Mouse (Mus musculus): Measurements from ENCODE around the gene Heatr4. TPM values are rescaled to one million over a fixed set of nuclear protein-coding genes. Genes with fewer than 3 reads are reported as not detected.
"Not testable (repeated sequence)": the region's sequence is repeated elsewhere in the genome, so short reads cannot be mapped to it uniquely, and the experiment has no call there.

Gene Heatr4
- polyA plus RNA-seq, 1 experiment from 2014 or later, result not detected

DNA sequence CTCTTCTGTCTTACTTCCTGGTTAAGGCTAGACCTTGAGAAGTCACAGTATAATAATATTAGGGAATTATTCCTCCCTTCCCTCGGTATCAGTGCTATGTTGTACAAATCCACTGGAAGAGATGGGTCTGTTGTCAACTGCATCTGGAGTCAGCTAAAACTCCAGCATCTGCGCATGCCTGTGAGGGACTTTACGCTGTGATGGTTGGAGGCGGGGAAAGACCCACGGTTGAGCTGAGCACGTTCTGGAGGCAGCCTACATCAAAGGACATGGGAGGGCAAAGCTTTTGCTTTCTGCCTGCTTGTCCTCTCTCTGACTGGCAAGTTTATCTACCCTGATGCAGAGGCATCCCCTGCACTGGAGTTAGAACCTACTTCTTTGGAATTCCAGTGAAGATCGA lies 41.2 kb upstream of the Heatr4 start:
- ATAC-seq (no peak), DNase-seq (ENCODE audit: low spot score) (no peak)
- Histone ChIP-seq H3K4me2 (replicated peaks; ENCODE audit: low read depth, low read length) (no peak overlapping the region), H3K4me3 (ENCODE audit: low read depth, low read length) (no peak overlapping the region), H3K36me3 (ENCODE audit: insufficient read depth, low read length) (no peaks in the 10 kb centered on the region), H3K27ac (ENCODE audit: low read length) (no peak overlapping the region), H3K27me3 (replicated peaks; ENCODE audit: insufficient read depth, low read length) (no peaks in the 10 kb centered on the region), H3K9me3 (ENCODE audit: low read length) (no peaks in the 10 kb centered on the region), H3K9ac (replicated peaks; ENCODE audit: low read depth) (no peak overlapping the region), H3K4me1 (ENCODE audit: insufficient read depth, low read depth, low read length) (no peaks in the 10 kb centered on the region)
- 80% methylated on average over 7 of the region's 7 CpGs for WGBS
- TF ChIP-seq EP300 (IDR thresholded peaks at IDR 0.05), result no peak

- 72% methylated on average over 9 of the region's 9 CpGs for WGBS
- H3K9me3 ChIP-seq (ENCODE audit: low read length), result no peaks in the 10 kb centered on the region
- DNase-seq (ENCODE audit: low spot score), result peak; percentile 9
- H3K4me1 ChIP-seq (ENCODE audit: insufficient read depth, low read depth, low read length), result no peaks in the 10 kb centered on the region
- ATAC-seq, result no peak
- no peaks in the 10 kb centered on the region for H3K27me3 ChIP-seq (replicated peaks; ENCODE audit: insufficient read depth, low read length)
- TF ChIP-seq CTCF (IDR thresholded peaks at IDR 0.05) (no peak), EP300 (IDR thresholded peaks at IDR 0.05) (no peak)
- no peaks in the 10 kb centered on the region for H3K36me3 ChIP-seq (ENCODE audit: insufficient read depth, low read length)
- no peak overlapping the region for H3K4me3 ChIP-seq (ENCODE audit: low read depth, low read length)
- H3K9ac ChIP-seq (replicated peaks; ENCODE audit: low read depth), result no peak overlapping the region
- H3K4me2 ChIP-seq (replicated peaks; ENCODE audit: low read depth, low read length), result no peak overlapping the region
- H3K27ac ChIP-seq (ENCODE audit: low read length), result no peak overlapping the region
Observed at GRCm38 (mm10) chr12:84023052-84023745, 38.5 kb upstream of the Heatr4 start.

DNA sequence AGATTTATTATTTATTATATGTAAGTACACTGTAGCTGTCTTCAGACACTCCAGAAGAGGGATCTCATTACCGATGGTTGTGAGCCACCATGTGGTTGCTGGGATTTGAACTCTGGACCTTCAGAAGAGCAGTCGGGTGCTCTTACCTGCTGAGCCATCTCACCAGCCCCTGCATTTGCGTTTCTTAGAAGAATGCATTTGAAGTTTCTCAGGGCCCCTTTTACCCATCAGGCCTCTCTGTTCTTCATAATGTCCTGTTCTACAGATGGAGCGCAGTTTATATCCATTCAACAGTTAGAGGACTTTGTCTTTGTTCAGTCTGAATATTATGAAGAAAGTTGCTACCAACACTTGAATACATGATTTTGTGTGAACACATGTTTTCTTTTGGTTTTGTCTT lies 37.6 kb upstream of the Heatr4 start:
- WGBS, result 84% methylated on average over 4 of the region's 4 CpGs
- H3K27ac ChIP-seq (ENCODE audit: low read length); H3K4me1 ChIP-seq (ENCODE audit: insufficient read depth, low read depth, low read length); H3K4me2 ChIP-seq (replicated peaks; ENCODE audit: low read depth, low read length); H3K4me3 ChIP-seq (ENCODE audit: low read depth, low read length); H3K9ac ChIP-seq (replicated peaks; ENCODE audit: low read depth); H3K27me3 ChIP-seq (replicated peaks; ENCODE audit: insufficient read depth, low read length); DNase-seq (ENCODE audit: low spot score); H3K36me3 ChIP-seq (ENCODE audit: insufficient read depth, low read length); ATAC-seq; H3K9me3 ChIP-seq (ENCODE audit: low read length): not testable (repeated sequence)

DNA sequence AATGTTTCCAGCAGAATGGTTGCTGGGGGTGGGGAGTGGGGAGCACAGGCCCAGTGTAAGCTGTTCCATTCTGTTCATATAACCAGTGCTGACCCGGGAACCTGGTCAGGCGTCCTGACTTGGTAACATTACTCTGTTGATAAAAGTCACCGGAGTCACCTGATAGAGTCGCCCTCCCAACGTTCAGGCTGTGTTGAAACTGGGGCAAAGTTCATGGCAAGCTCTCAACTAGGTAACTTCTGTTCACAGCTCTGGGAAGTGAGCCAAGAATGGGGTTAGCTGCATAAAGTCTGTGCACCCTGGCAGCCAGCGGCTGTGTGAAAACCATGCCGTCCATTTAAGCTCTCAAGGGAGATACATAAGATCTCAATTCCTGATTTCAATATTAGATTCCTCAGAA lies 35.9 kb upstream of the Heatr4 start:
- H3K27me3 ChIP-seq (replicated peaks; ENCODE audit: insufficient read depth, low read length); H3K36me3 ChIP-seq (ENCODE audit: insufficient read depth, low read length); H3K9ac ChIP-seq (replicated peaks; ENCODE audit: low read depth); H3K4me3 ChIP-seq (ENCODE audit: low read depth, low read length); H3K4me2 ChIP-seq (replicated peaks; ENCODE audit: low read depth, low read length); H3K4me1 ChIP-seq (ENCODE audit: insufficient read depth, low read depth, low read length); H3K9me3 ChIP-seq (ENCODE audit: low read length); H3K27ac ChIP-seq (ENCODE audit: low read length): not testable (repeated sequence)
- 20% methylated on average over 7 of the region's 7 CpGs for WGBS
- peak; percentile 91 for ATAC-seq
- DNase-seq (ENCODE audit: low spot score), result peak; percentile 92

- H3K4me2 ChIP-seq (replicated peaks; ENCODE audit: low read depth, low read length), result no peak overlapping the region
- no peaks in the 10 kb centered on the region; the same call in 1 of the 2 replicates for H3K36me3 ChIP-seq (ENCODE audit: insufficient read depth, low read length)
- H3K9me3 ChIP-seq (ENCODE audit: low read length), result no peaks in the 10 kb centered on the region
- H3K27me3 ChIP-seq (replicated peaks; ENCODE audit: insufficient read depth, low read length), result no peaks in the 10 kb centered on the region
- peaks cover 5% of the 10 kb centered on the region; the same call in 1 of the 2 replicates for H3K4me1 ChIP-seq (ENCODE audit: insufficient read depth, low read depth, low read length)
- no peak overlapping the region for H3K27ac ChIP-seq (ENCODE audit: low read length)
- WGBS, result 91% methylated on average over 7 of the region's 7 CpGs
- no peak for ATAC-seq
- DNase-seq (ENCODE audit: low spot score), result no peak
- TF ChIP-seq EP300 (IDR thresholded peaks at IDR 0.05), result no peak
- no peak for TF ChIP-seq CTCF (IDR thresholded peaks at IDR 0.05)
- H3K9ac ChIP-seq (replicated peaks; ENCODE audit: low read depth), result no peak overlapping the region
- no peak overlapping the region for H3K4me3 ChIP-seq (ENCODE audit: low read depth, low read length)
Observed at GRCm38 (mm10) chr12:84013701-84014100, 29.0 kb upstream of the Heatr4 start.

- H3K4me1 ChIP-seq (ENCODE audit: insufficient read depth, low read depth, low read length), result peaks cover 5% of the 10 kb centered on the region; the same call in 1 of the 2 replicates
- ATAC-seq, result no peak
- H3K27ac ChIP-seq (ENCODE audit: low read length), result no peak overlapping the region
- H3K27me3 ChIP-seq (replicated peaks; ENCODE audit: insufficient read depth, low read length), result no peaks in the 10 kb centered on the region
- WGBS, result 62% methylated on average over 6 of the region's 6 CpGs
- H3K4me2 ChIP-seq (replicated peaks; ENCODE audit: low read depth, low read length), result no peak overlapping the region
- no peaks in the 10 kb centered on the region; the same call in 1 of the 2 replicates for H3K36me3 ChIP-seq (ENCODE audit: insufficient read depth, low read length)
- H3K4me3 ChIP-seq (ENCODE audit: low read depth, low read length), result no peak overlapping the region
- peak; percentile 19 for DNase-seq (ENCODE audit: low spot score)
- peak; percentile 53 for TF ChIP-seq CTCF (IDR thresholded peaks at IDR 0.05)
- TF ChIP-seq EP300 (IDR thresholded peaks at IDR 0.05), result no peak
- H3K9ac ChIP-seq (replicated peaks; ENCODE audit: low read depth), result no peak overlapping the region
- H3K9me3 ChIP-seq (ENCODE audit: low read length), result no peaks in the 10 kb centered on the region
Observed at GRCm38 (mm10) chr12:84013130-84013529, 28.5 kb upstream of the Heatr4 start.

Data from lung, postnatal 0 days (tissue).